Mouse (Mus musculus): ENCODE measurements around the gene Hibadh. TPM values are rescaled to one million over a fixed set of nuclear protein-coding genes. Genes with fewer than 3 reads are reported as not detected.

The Hibadh gene
- polyA plus RNA-seq, 1 experiment from 2014 or later = 102 TPM

- no peak for TF ChIP-seq EP300 (optimal IDR thresholded peaks at IDR 0.05)
- TF ChIP-seq CTCF (IDR thresholded peaks at IDR 0.05; ENCODE audit: low read depth) = no peak
- 54% methylated on average over 7 of the region's 7 CpGs for WGBS
- no peak overlapping the region for H3K4me3 ChIP-seq (ENCODE audit: low read depth, low read length)
- H3K27me3 ChIP-seq (ENCODE audit: control insufficient read depth, insufficient read depth, low read length) = no peaks in the 10 kb centered on the region
- ATAC-seq (ENCODE audit: low FRiP score, low TSS enrichment) (no peak), DNase-seq (ENCODE audit: low spot score) (no peak)
- H3K36me3 ChIP-seq (ENCODE audit: control insufficient read depth, insufficient read depth, low read length) = no peaks in the 10 kb centered on the region
- no peaks in the 10 kb centered on the region for H3K9me3 ChIP-seq (ENCODE audit: control insufficient read depth, low read length)
- H3K4me2 ChIP-seq (replicated peaks; ENCODE audit: low read depth) = no peak overlapping the region
- no peaks in the 10 kb centered on the region for H3K4me1 ChIP-seq (replicated peaks; ENCODE audit: control insufficient read depth, insufficient read depth)
- no peak overlapping the region for H3K9ac ChIP-seq (ENCODE audit: low read length)
- H3K27ac ChIP-seq (replicated peaks) = no peak overlapping the region
Measured at GRCm38 (mm10) chr6:52642152-52642551, 2.0 kb upstream of the Hibadh start.

DNA sequence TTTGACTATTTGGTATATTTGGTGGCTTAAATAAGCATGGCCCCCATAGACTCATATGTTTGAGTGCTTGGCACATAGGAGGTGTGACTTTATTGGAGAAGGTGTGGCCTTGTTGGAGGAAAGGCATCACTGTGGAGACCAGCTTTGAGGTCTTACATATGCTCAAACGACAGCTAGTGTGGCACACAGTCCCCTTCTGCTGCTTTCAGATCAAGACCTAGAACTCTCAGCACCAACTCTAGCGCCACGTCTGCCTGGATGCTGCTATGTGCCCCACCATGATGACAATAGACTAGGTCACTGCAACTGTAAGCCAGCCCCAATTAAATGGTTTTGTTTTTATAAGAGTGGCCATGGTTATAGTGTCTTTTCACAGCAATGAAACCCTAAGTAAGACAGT lies 887 bp upstream of the Hibadh start:
- H3K9me3 ChIP-seq (ENCODE audit: control insufficient read depth, low read length) = no peaks in the 10 kb centered on the region
- no peaks in the 10 kb centered on the region for H3K36me3 ChIP-seq (ENCODE audit: control insufficient read depth, insufficient read depth, low read length)
- H3K4me2 ChIP-seq (replicated peaks; ENCODE audit: low read depth) = no peak overlapping the region
- 67% methylated on average over 3 of the region's 3 CpGs for WGBS
- no peaks in the 10 kb centered on the region for H3K4me1 ChIP-seq (replicated peaks; ENCODE audit: control insufficient read depth, insufficient read depth)
- no peak for ATAC-seq (ENCODE audit: low FRiP score, low TSS enrichment)
- H3K9ac ChIP-seq (ENCODE audit: low read length) = no peak overlapping the region
- H3K4me3 ChIP-seq (ENCODE audit: low read depth, low read length) = no peak overlapping the region
- H3K27ac ChIP-seq (replicated peaks) = no peak overlapping the region
- no peak for DNase-seq (ENCODE audit: low spot score)
- no peak for TF ChIP-seq EP300 (optimal IDR thresholded peaks at IDR 0.05)
- no peak for TF ChIP-seq CTCF (IDR thresholded peaks at IDR 0.05; ENCODE audit: low read depth)
- no peaks in the 10 kb centered on the region for H3K27me3 ChIP-seq (ENCODE audit: control insufficient read depth, insufficient read depth, low read length)

GRCm38 (mm10) chr6:52639546-52640223 lies 504 bp downstream of the Hibadh start:
- Histone ChIP-seq H3K4me3 (ENCODE audit: low read depth, low read length) (peak overlapping the region; percentile 70), H3K4me1 (replicated peaks; ENCODE audit: control insufficient read depth, insufficient read depth) (no peaks in the 10 kb centered on the region), H3K4me2 (replicated peaks; ENCODE audit: low read depth) (peak overlapping the region; percentile 71), H3K27me3 (ENCODE audit: control insufficient read depth, insufficient read depth, low read length) (no peaks in the 10 kb centered on the region), H3K36me3 (ENCODE audit: control insufficient read depth, insufficient read depth, low read length) (no peaks in the 10 kb centered on the region), H3K9me3 (ENCODE audit: control insufficient read depth, low read length) (no peaks in the 10 kb centered on the region), H3K27ac (replicated peaks) (peak overlapping the region; percentile 89), H3K9ac (ENCODE audit: low read length) (peak overlapping the region; percentile 87)
- DNase-seq (ENCODE audit: low spot score) = peak; percentile 45
- TF ChIP-seq CTCF (IDR thresholded peaks at IDR 0.05; ENCODE audit: low read depth) (peak; percentile 56), EP300 (optimal IDR thresholded peaks at IDR 0.05) (no peak)
- whole genome bisulfite sequencing = 1% methylated on average over 28 of the region's 28 CpGs
- ATAC-seq (ENCODE audit: low FRiP score, low TSS enrichment) = no peak; the same call in 1 of the 2 replicates

GRCm38 (mm10) chr6:52638471-52639185 lies 1.6 kb downstream of the Hibadh start:
- 39% methylated on average over 1 of the region's 1 CpGs for WGBS
- Histone ChIP-seq H3K9me3 (ENCODE audit: control insufficient read depth, low read length) (no peaks in the 10 kb centered on the region), H3K36me3 (ENCODE audit: control insufficient read depth, insufficient read depth, low read length) (no peaks in the 10 kb centered on the region), H3K4me1 (replicated peaks; ENCODE audit: control insufficient read depth, insufficient read depth) (no peaks in the 10 kb centered on the region), H3K27ac (replicated peaks) (no peak overlapping the region), H3K9ac (ENCODE audit: low read length) (no peak overlapping the region), H3K27me3 (ENCODE audit: control insufficient read depth, insufficient read depth, low read length) (no peaks in the 10 kb centered on the region), H3K4me3 (ENCODE audit: low read depth, low read length) (no peak overlapping the region), H3K4me2 (replicated peaks; ENCODE audit: low read depth) (peak overlapping the region; percentile 71)
- no peak for ATAC-seq (ENCODE audit: low FRiP score, low TSS enrichment)
- DNase-seq (ENCODE audit: low spot score) = no peak
- no peak for TF ChIP-seq CTCF (IDR thresholded peaks at IDR 0.05; ENCODE audit: low read depth)
- TF ChIP-seq EP300 (optimal IDR thresholded peaks at IDR 0.05) = no peak

GRCm38 (mm10) chr6:52637337-52637736 lies 2.9 kb downstream of the Hibadh start:
- TF ChIP-seq EP300 (optimal IDR thresholded peaks at IDR 0.05) (no peak), CTCF (IDR thresholded peaks at IDR 0.05; ENCODE audit: low read depth) (no peak)
- H3K9me3 ChIP-seq (ENCODE audit: control insufficient read depth, low read length) = no peaks in the 10 kb centered on the region
- H3K36me3 ChIP-seq (ENCODE audit: control insufficient read depth, insufficient read depth, low read length) = no peaks in the 10 kb centered on the region
- H3K4me2 ChIP-seq (replicated peaks; ENCODE audit: low read depth) = no peak overlapping the region
- DNase-seq (ENCODE audit: low spot score) (no peak), ATAC-seq (ENCODE audit: low FRiP score, low TSS enrichment) (no peak)
- no peak overlapping the region for H3K4me3 ChIP-seq (ENCODE audit: low read depth, low read length)
- no peak overlapping the region for H3K9ac ChIP-seq (ENCODE audit: low read length)
- no peak overlapping the region for H3K27ac ChIP-seq (replicated peaks)
- WGBS = 82% methylated on average over 4 of the region's 4 CpGs
- H3K27me3 ChIP-seq (ENCODE audit: control insufficient read depth, insufficient read depth, low read length) = no peaks in the 10 kb centered on the region
- H3K4me1 ChIP-seq (replicated peaks; ENCODE audit: control insufficient read depth, insufficient read depth) = no peaks in the 10 kb centered on the region

DNA sequence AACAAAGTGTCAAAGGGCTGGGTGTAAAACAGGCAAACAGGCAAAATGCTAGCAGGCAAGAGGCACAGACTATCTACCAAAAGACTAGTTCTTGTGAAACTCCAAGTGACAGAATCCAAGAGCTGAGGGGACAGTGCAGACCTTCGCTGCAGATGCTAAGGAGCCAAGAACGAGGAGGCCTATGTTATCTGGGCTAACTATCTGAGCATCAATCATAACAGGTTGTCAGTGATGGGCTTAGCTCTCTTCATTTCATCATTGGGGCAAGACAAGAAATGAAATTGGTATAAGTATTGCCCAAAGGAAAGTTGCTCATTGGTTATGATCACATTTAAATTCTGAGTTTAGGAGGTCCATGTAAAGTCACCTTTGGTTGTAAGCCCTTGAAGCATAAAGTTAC lies 4.8 kb downstream of the Hibadh start:
- no peak overlapping the region for H3K9ac ChIP-seq (ENCODE audit: low read length)
- no peak overlapping the region for H3K27ac ChIP-seq (replicated peaks)
- H3K27me3 ChIP-seq (ENCODE audit: control insufficient read depth, insufficient read depth, low read length) = no peaks in the 10 kb centered on the region
- H3K4me1 ChIP-seq (replicated peaks; ENCODE audit: control insufficient read depth, insufficient read depth) = no peaks in the 10 kb centered on the region
- ATAC-seq (ENCODE audit: low FRiP score, low TSS enrichment) (no peak), DNase-seq (ENCODE audit: low spot score) (no peak)
- no peak overlapping the region for H3K4me3 ChIP-seq (ENCODE audit: low read depth, low read length)
- WGBS = 73% methylated on average over 2 of the region's 2 CpGs
- H3K4me2 ChIP-seq (replicated peaks; ENCODE audit: low read depth) = no peak overlapping the region
- TF ChIP-seq EP300 (optimal IDR thresholded peaks at IDR 0.05) (no peak), CTCF (IDR thresholded peaks at IDR 0.05; ENCODE audit: low read depth) (no peak)
- H3K36me3 ChIP-seq (ENCODE audit: control insufficient read depth, insufficient read depth, low read length) = no peaks in the 10 kb centered on the region
- no peaks in the 10 kb centered on the region for H3K9me3 ChIP-seq (ENCODE audit: control insufficient read depth, low read length)

Data from stomach, postnatal 0 days (tissue).